Mouse (Mus musculus) liver, embryonic 14.5 days (tissue): ENCODE measurements around the gene Efcab9.

Experiments used
- CTCF ChIP-seq: IDR thresholded peaks from 2 replicates; pipeline ENCODE4 v1.5.1; 2016; ENCODE audit warnings: antibody characterized with exemption, low read depth, control low read depth
- EP300 ChIP-seq: IDR thresholded peaks from 2 replicates; pipeline ENCODE4 v1.6.1; 2016; ENCODE audit warnings: antibody characterized with exemption, low read depth

GRCm38 (mm10) chr11:32488808-32489670 lies 42.8 kb downstream of the Efcab9 start:
- TF ChIP-seq CTCF (no peak), EP300 (no peak)
